Mouse (Mus musculus): ENCODE data around the gene Zp2. TPM values are rescaled to one million over a fixed set of nuclear protein-coding genes. Genes with fewer than 3 reads are reported as not detected.

The Zp2 gene
- total RNA-seq (2021): under 1 TPM; 0.21 to 0.41 TPM
- long read RNA-seq, experiment 1: 0 reads
- long read RNA-seq, experiment 2: 0 reads

GRCm38 (mm10) chr7:120145191-120145590 is at the start of gene Zp2:
Gene Zp2 (minus strand): TSS chr7:120145291.
- DNase-seq (ENCODE audit: low spot score in 2 of 2): no peak

GRCm38 (mm10) chr7:120192816-120193215 is 47.7 kb upstream of the Zp2 start:
- no peak for DNase-seq (ENCODE audit: low spot score in 2 of 2)

- DNase-seq (ENCODE audit: low spot score in 2 of 2): no peak
Measured at GRCm38 (mm10) chr7:120192207-120192606, 47.1 kb upstream of the Zp2 start.

- no peak for DNase-seq (ENCODE audit: low spot score in 2 of 2)
Measured at GRCm38 (mm10) chr7:120190150-120190665, 45.1 kb upstream of the Zp2 start.

- DNase-seq (ENCODE audit: low spot score in 2 of 2): no peak
Measured at GRCm38 (mm10) chr7:120189369-120190149, 44.5 kb upstream of the Zp2 start.

GRCm38 (mm10) chr7:120188946-120189345 is 43.9 kb upstream of the Zp2 start:
- DNase-seq (ENCODE audit: low spot score in 2 of 2): no peak

GRCm38 (mm10) chr7:120182891-120183290 is 37.8 kb upstream of the Zp2 start:
- no peak for DNase-seq (ENCODE audit: low spot score in 2 of 2)

- DNase-seq (ENCODE audit: low spot score in 2 of 2): no peak
Measured at GRCm38 (mm10) chr7:120181401-120182230, 36.5 kb upstream of the Zp2 start.

GRCm38 (mm10) chr7:120180547-120180946 is 35.5 kb upstream of the Zp2 start:
- no peak for DNase-seq (ENCODE audit: low spot score in 2 of 2)

- no peak for DNase-seq (ENCODE audit: low spot score in 2 of 2)
Measured at GRCm38 (mm10) chr7:120178935-120179334, 33.8 kb upstream of the Zp2 start.

GRCm38 (mm10) chr7:120177611-120178010 is 32.5 kb upstream of the Zp2 start:
- no peak for DNase-seq (ENCODE audit: low spot score in 2 of 2)

GRCm38 (mm10) chr7:120174723-120175504 is 29.8 kb upstream of the Zp2 start:
- no peak for DNase-seq (ENCODE audit: low spot score in 2 of 2)

GRCm38 (mm10) chr7:120173603-120174244 is 28.6 kb upstream of the Zp2 start, which contains the start of gene Anks4b:
Gene Anks4b (plus strand): TSS chr7:120173858.
- DNase-seq (ENCODE audit: low spot score in 2 of 2): no peak

- no peak for DNase-seq (ENCODE audit: low spot score in 2 of 2)
Measured at GRCm38 (mm10) chr7:120172188-120172700, 27.2 kb upstream of the Zp2 start.

- DNase-seq (ENCODE audit: low spot score in 2 of 2): no peak
Measured at GRCm38 (mm10) chr7:120163581-120164251, 18.6 kb upstream of the Zp2 start.

- DNase-seq (ENCODE audit: low spot score in 2 of 2): no peak
Measured at GRCm38 (mm10) chr7:120158121-120158613, 13.1 kb upstream of the Zp2 start.

- no peak for DNase-seq (ENCODE audit: low spot score in 2 of 2)
Measured at GRCm38 (mm10) chr7:120157575-120158061, 12.5 kb upstream of the Zp2 start.

- peak in 1 of 2 experiments; percentile 75 for DNase-seq (ENCODE audit: low spot score in 2 of 2)
Measured at GRCm38 (mm10) chr7:120156841-120157409, 11.8 kb upstream of the Zp2 start.

GRCm38 (mm10) chr7:120150898-120151297 is 5.8 kb upstream of the Zp2 start:
- DNase-seq (ENCODE audit: low spot score in 2 of 2): no peak

All from layer of hippocampus, postnatal 14 days (tissue).